Mouse (Mus musculus) CH12.LX (cell line): ENCODE measurements around the gene Pdzd9.

Experiments
- BHLHE40 ChIP-seq: IDR thresholded peaks from 2 replicates; pipeline ENCODE4 v1.6.1; 2011; ENCODE audit warnings: mild to moderate bottlenecking, low read depth, low read length, improper control_type of control experiment
- CHD1 ChIP-seq: IDR thresholded peaks from 2 replicates; pipeline ENCODE4 v1.6.1; 2012; ENCODE audit warnings: low read depth, low read length, improper control_type of control experiment, inconsistent platforms
- CTCF ChIP-seq, 2 experiments: IDR thresholded peaks in 1 of 2; conservative IDR thresholded peaks in 1 of 2; 2 replicates each; pipeline ENCODE4 v1.5.1; 2011 to 2012; ENCODE audit warnings: low read depth in 2 of 2, low read length in 2 of 2, improper control_type of control experiment in 1 of 2, inconsistent platforms in 1 of 2, mild to moderate bottlenecking in 1 of 2, moderate library complexity in 1 of 2
- GABPA ChIP-seq: IDR thresholded peaks from 2 replicates; pipeline ENCODE4 v1.6.1; 2012; ENCODE audit warnings: low read depth, low read length, improper control_type of control experiment, inconsistent platforms; ENCODE audit not compliant: insufficient replicate concordance
- MXI1 ChIP-seq: IDR thresholded peaks from 2 replicates; pipeline ENCODE4 v1.6.1; 2011; ENCODE audit warnings: mild to moderate bottlenecking, low read depth, low read length, improper control_type of control experiment
- PAX5 ChIP-seq: IDR thresholded peaks from 2 replicates; pipeline ENCODE4 v1.6.1; 2012; ENCODE audit warnings: low read length, inconsistent platforms, mixed read lengths
- POLR2A ChIP-seq: IDR thresholded peaks from 2 replicates; pipeline ENCODE4 v1.6.1; 2011; ENCODE audit warnings: low read depth, mild to moderate bottlenecking, improper control_type of control experiment, low read length
- SIN3A ChIP-seq: IDR thresholded peaks from 2 replicates; pipeline ENCODE4 v1.6.1; 2012; ENCODE audit warnings: low read length, improper control_type of control experiment, inconsistent platforms
- TCF12 ChIP-seq: IDR thresholded peaks from 2 replicates; pipeline ENCODE4 v1.6.1; 2014; ENCODE audit warnings: low read depth, mild to moderate bottlenecking, inconsistent platforms, low read length, improper control_type of control experiment
- UBTF ChIP-seq: IDR thresholded peaks from 2 replicates; pipeline ENCODE4 v1.6.1; 2012; ENCODE audit warnings: low read depth, mild to moderate bottlenecking, inconsistent platforms, low read length, improper control_type of control experiment, moderate library complexity
- USF2 ChIP-seq: conservative IDR thresholded peaks from 2 replicates; pipeline ENCODE4 v1.6.1; 2011; ENCODE audit warnings: low read depth, low read length, improper control_type of control experiment
- ZNF384 ChIP-seq: IDR thresholded peaks from 2 replicates; pipeline ENCODE4 v1.6.1; 2012; ENCODE audit warnings: low read depth, low read length, improper control_type of control experiment, inconsistent platforms

DNA sequence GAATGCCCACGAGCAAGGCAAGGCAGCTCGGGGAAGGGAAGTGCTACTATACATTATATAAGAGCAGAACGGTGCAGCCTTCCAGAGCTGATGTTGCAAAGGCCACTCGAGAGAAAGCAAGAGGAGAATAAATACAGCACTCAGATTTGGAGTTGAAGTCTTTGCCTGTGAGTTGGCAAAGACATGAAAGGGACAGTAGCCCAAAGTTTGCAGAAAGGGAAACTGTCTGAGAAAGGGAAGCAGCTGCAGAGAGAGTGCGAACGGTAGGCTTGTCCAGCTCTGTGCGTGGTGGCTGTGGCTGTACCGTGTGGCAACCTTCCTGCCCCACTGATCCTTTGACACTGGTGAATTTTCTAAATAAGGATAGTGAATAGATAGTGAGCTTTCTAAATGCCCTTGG is 8.9 kb upstream of the Pdzd9 start:
- TF ChIP-seq CTCF (conservative IDR thresholded peaks at IDR 0.05 in 1 of 2, IDR thresholded peaks at IDR 0.05 in 1 of 2; ENCODE audit: low read depth in 2 of 2, low read length in 2 of 2) (no peak), TCF12 (no peak), MXI1 (no peak), PAX5 (no peak), POLR2A (no peak), BHLHE40 (no peak), USF2 (no peak), UBTF (no peak), GABPA (no peak), CHD1 (no peak), SIN3A (no peak), ZNF384 (no peak)
